Mouse (Mus musculus) lung, adult 10 weeks (tissue): Measurements from ENCODE around the gene Gm49366. TPM values are rescaled to one million over a fixed set of nuclear protein-coding genes. Genes with fewer than 3 reads are reported as not detected.

Experiments used
- polyA plus RNA-seq: library from polyadenylated mRNA; stranded (reverse); fragments of 350-450 nt; fragmentation: Illumina TruSeq; extraction: RNeasy Lipid Tissue Mini Kit (QIAGEN cat#74804); gene quantifications from one replicate; pipeline ENCODE4 v1.2.3, GENCODE M21; 2014; ENCODE audit warnings: low read depth, low replicate concordance; ENCODE audit not compliant: insufficient read depth

The Gm49366 gene
- polyA plus RNA-seq: not detected

GRCm38 (mm10) chr12:84038691-84039111 is at the start of gene Gm49366:
Gene Gm49366 (plus strand): TSS chr12:84038935.

GRCm38 (mm10) chr12:84009171-84009965 is 29.4 kb upstream of the Gm49366 start, which contains the start of gene Acot1:
Gene Acot1 (plus strand): TSS chr12:84009490.

GRCm38 (mm10) chr12:84038241-84038640 is 494 bp upstream of the Gm49366 start, which contains the start of gene Acot4:
Gene Acot4 (plus strand): TSS chr12:84038379.

GRCm38 (mm10) chr12:84051937-84052474 is 13.3 kb downstream of the Gm49366 start, which contains the start of gene Acot3:
Gene Acot3 (plus strand): TSS chr12:84052144.

GRCm38 (mm10) chr12:84068986-84069385 is 30.3 kb downstream of the Gm49366 start, which contains the start of gene Acot5:
Gene Acot5 (plus strand): TSS chr12:84069325.

DNA sequence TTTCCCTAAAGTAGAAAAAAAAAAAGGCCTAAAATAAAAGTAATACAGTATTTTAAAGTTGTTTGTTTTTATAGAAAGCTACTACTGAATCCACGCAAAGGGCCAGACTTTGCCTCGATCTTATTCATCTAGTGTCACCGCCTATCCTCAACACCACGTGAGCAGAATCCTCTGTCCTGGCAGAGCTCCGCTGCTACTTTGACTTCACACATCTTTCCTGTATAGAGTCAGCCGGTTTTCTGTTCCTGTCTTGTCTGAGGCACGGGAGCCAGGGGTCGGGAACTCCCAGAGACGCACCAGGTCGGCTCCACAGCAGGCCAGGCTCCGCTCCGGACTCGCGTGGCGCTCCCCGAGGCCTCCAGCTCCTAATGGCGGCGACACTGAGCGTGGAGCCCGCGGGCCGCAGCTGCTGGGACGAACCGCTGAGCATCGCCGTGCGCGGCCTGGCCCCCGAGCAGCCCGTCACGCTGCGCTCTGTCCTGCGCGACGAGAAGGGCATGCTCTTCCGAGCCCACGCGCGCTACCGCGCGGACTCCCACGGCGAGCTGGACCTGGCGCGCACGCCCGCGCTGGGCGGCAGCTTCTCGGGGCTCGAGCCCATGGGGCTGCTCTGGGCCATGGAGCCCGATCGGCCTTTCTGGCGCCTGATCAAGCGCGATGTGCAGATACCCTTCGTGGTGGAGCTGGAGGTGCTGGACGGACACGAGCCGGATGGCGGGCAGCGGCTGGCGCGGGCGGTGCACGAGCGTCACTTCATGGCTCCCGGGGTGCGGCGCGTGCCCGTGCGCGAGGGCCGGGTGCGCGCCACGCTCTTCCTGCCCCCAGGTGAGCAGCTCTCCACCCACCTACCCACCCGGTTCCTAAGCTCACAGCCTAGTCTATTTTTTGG is 62.1 kb downstream of the Gm49366 start, which contains the start of gene Acot6:
Acot6 (plus strand) TSS at position 51 of the 889 bp plus-strand sequence.

Other genes with a start within 250 kb of the Gm49366 start
- 36.8 TPM for gene Numb, start 117.0 kb upstream of the Gm49366 start, polyA plus RNA-seq
- 11.2 TPM for gene Riox1, start 88.3 kb upstream of the Gm49366 start, polyA plus RNA-seq
- not detected for gene Heatr4, start 54.1 kb upstream of the Gm49366 start, polyA plus RNA-seq
- 9.2 TPM for gene Acot2, start 51.1 kb upstream of the Gm49366 start, polyA plus RNA-seq
- 97.6 TPM for gene Acot1, start 29.4 kb upstream of the Gm49366 start, polyA plus RNA-seq
- gene Acot4, start 556 bp upstream of the Gm49366 start, polyA plus RNA-seq: 0.31 TPM
- gene Acot3, start 13.2 kb downstream of the Gm49366 start, polyA plus RNA-seq: not detected
- gene Acot5, start 30.4 kb downstream of the Gm49366 start, polyA plus RNA-seq: not detected
- gene Acot6, start 61.7 kb downstream of the Gm49366 start, polyA plus RNA-seq: 1.3 TPM
- 4.7 TPM for gene Dnal1, start 75.4 kb downstream of the Gm49366 start, polyA plus RNA-seq
- 1.4 TPM for gene Pnma1, start 109.6 kb downstream of the Gm49366 start, polyA plus RNA-seq
- 7.2 TPM for gene Elmsan1, start 179.9 kb downstream of the Gm49366 start, polyA plus RNA-seq
- 24.7 TPM for gene Ptgr2, start 246.3 kb downstream of the Gm49366 start, polyA plus RNA-seq